Mouse (Mus musculus) forebrain, embryonic 11.5 days (tissue): ENCODE measurements at regions not wholly inside any gene's neighbourhood (a gene's known extent, or its start where the extent isn't known, plus 50 kb on each side); places are given as distances from the start of the nearest gene placed in this dataset.
A peak's percentile ranks its signal among the peaks of the same experiment; 100 is the strongest.

Experiments
- ATAC-seq: fragments of 200-750 bp; cut with Nextera tagmentation; replicated peaks from 2 replicates; pipeline ENCODE4 v1.8.0; 2017; ENCODE audit warnings: moderate TSS enrichment; ENCODE audit not compliant: low FRiP score
- DNase-seq: peaks from one replicate; pipeline ENCODE4 v3.0.0-alpha.2; 2017; ENCODE audit warnings: low spot score
- H3K27ac ChIP-seq: fragments of 300-500 bp; sonication (generic); 2 replicates; pipeline ENCODE4 v1.5.1; 2014; ENCODE audit warnings: low read depth, low read length
- H3K27me3 ChIP-seq: fragments of 300-500 bp; sonication (generic); 2 replicates; pipeline ENCODE4 v1.6.1; 2014; ENCODE audit warnings: mild to moderate bottlenecking, low read length, mixed read lengths; ENCODE audit not compliant: control insufficient read depth, insufficient read depth
- H3K36me3 ChIP-seq: fragments of 300-500 bp; sonication (generic); 2 replicates; pipeline ENCODE4 v1.6.1; 2014; ENCODE audit warnings: mild to moderate bottlenecking, low read length, moderate library complexity, mixed read lengths; ENCODE audit not compliant: control insufficient read depth, insufficient read depth
- H3K4me1 ChIP-seq: fragments of 300-500 bp; sonication (generic); replicated peaks from 2 replicates; pipeline ENCODE4 v1.6.1; 2014; ENCODE audit warnings: low read length, mixed read lengths; ENCODE audit not compliant: control insufficient read depth, insufficient read depth
- H3K4me2 ChIP-seq: fragments of 300-500 bp; sonication (generic); 2 replicates; pipeline ENCODE4 v1.6.1; 2014; ENCODE audit warnings: low read depth, mild to moderate bottlenecking, low read length, moderate library complexity, mixed read lengths; ENCODE audit not compliant: severe bottlenecking
- H3K4me3 ChIP-seq: fragments of 300-500 bp; sonication (generic); 2 replicates; pipeline ENCODE4 v1.5.1; 2014; ENCODE audit warnings: low read depth, low read length
- H3K9ac ChIP-seq: fragments of 300-500 bp; sonication (generic); 2 replicates; pipeline ENCODE4 v1.6.1; 2014; ENCODE audit warnings: low read length
- H3K9me3 ChIP-seq: fragments of 300-500 bp; sonication (generic); 2 replicates; pipeline ENCODE4 v1.6.1; 2016; ENCODE audit warnings: low read length, mixed read lengths; ENCODE audit not compliant: control insufficient read depth
- WGBS: fragments of 180-500 bp; shearing (Covaris S2); extraction: QIAGEN DNeasy Blood & Tissue Kit; methylation state at CpG from one replicate; pipeline ENCODE4 v1.1.7; 2014; 5-methylcytosine and 5-hydroxymethylcytosine counted together

GRCm38 (mm10) chr10:43718768-43719167 is 140.7 kb downstream of the Cd24a start:
- ATAC-seq (no peak), DNase-seq (no peak)
- H3K36me3 ChIP-seq, result no peaks in the 10 kb centered on the region
- no peaks in the 10 kb centered on the region for H3K9me3 ChIP-seq
- H3K27me3 ChIP-seq, result no peaks in the 10 kb centered on the region
- H3K27ac ChIP-seq, result no peak overlapping the region
- WGBS, result 59% methylated on average over 13 of the region's 13 CpGs
- peaks cover 3% of the 10 kb centered on the region; the same call in 1 of the 2 replicates for H3K4me1 ChIP-seq
- no peak overlapping the region for H3K4me2 ChIP-seq
- H3K9ac ChIP-seq, result no peak overlapping the region
- H3K4me3 ChIP-seq, result no peak overlapping the region

DNA sequence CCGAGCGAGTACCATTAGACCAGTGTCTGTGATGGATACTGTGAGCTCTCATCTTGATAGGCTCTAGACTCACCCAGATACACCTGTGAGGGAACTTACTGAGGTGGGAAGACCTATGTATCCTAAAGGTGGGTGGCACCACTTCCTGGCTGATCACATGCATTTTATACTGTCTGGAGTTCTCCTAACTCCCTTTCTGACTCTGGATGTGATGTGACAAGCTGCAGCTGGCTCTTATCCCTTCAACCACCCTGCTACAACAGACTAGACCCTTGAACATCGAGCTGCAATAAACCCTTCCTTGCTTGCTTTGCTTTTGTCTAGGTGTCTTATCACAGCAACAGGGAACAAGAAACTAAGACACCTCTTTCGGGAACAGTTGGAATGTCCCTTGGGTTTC is 143.3 kb downstream of the Cd24a start:
- Histone ChIP-seq H3K27ac (no peak overlapping the region), H3K4me1 (peaks cover 3% of the 10 kb centered on the region; the same call in 1 of the 2 replicates), H3K9me3 (no peaks in the 10 kb centered on the region), H3K27me3 (no peaks in the 10 kb centered on the region), H3K36me3 (no peaks in the 10 kb centered on the region), H3K4me3 (no peak overlapping the region), H3K9ac (no peak overlapping the region), H3K4me2 (no peak overlapping the region)
- ATAC-seq (no peak), DNase-seq (no peak)
- 90% methylated on average over 4 of the region's 4 CpGs for WGBS

- WGBS, result 0% methylated on average over 3 of the region's 3 CpGs
- H3K27ac ChIP-seq, result no peak overlapping the region
- no peak overlapping the region for H3K9ac ChIP-seq
- no peaks in the 10 kb centered on the region for H3K27me3 ChIP-seq
- DNase-seq, result no peak
- ATAC-seq, result no peak
- peaks cover 3% of the 10 kb centered on the region; the same call in 1 of the 2 replicates for H3K4me1 ChIP-seq
- H3K4me2 ChIP-seq, result peak overlapping the region; percentile 51; the same call in 1 of the 2 replicates
- no peaks in the 10 kb centered on the region for H3K9me3 ChIP-seq
- H3K36me3 ChIP-seq, result no peaks in the 10 kb centered on the region
- no peak overlapping the region for H3K4me3 ChIP-seq
Measured at GRCm38 (mm10) chr10:43722164-43722563, 144.1 kb downstream of the Cd24a start.

GRCm38 (mm10) chr10:43722711-43723614 is 144.9 kb downstream of the Cd24a start:
- Histone ChIP-seq H3K36me3 (no peaks in the 10 kb centered on the region), H3K27me3 (no peaks in the 10 kb centered on the region), H3K4me1 (peaks cover 3% of the 10 kb centered on the region; the same call in 1 of the 2 replicates), H3K9ac (peak overlapping the region; percentile 24), H3K27ac (no peak overlapping the region), H3K9me3 (no peaks in the 10 kb centered on the region), H3K4me3 (peak overlapping the region; percentile 18), H3K4me2 (peak overlapping the region; percentile 51)
- ATAC-seq (peak; percentile 58), DNase-seq (peak; percentile 65)
- WGBS, result 3% methylated on average over 23 of the region's 23 CpGs

DNA sequence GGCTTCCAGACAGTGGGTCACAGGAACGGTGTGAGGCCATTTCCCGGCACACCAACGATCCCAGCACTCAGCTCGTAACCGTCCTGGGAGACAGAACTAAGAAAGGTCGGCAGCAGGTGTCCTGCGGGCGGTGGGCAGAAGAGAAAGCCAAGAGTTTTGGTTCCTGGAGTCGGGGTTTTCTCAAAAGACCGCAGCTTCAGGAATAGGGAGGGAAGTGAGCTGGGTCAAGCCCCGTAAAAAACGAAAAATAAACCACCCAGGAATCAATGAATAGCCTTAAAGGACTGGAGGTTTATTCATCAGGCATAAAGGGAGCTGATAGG is 145.5 kb downstream of the Cd24a start:
- peak; percentile 57; the same call in 1 of the 2 replicates for ATAC-seq
- peak overlapping the region; percentile 24 for H3K9ac ChIP-seq
- WGBS, result under 1% methylated on average over 12 of the region's 12 CpGs
- H3K27me3 ChIP-seq, result no peaks in the 10 kb centered on the region
- H3K9me3 ChIP-seq, result no peaks in the 10 kb centered on the region
- H3K4me1 ChIP-seq, result peaks cover 3% of the 10 kb centered on the region; the same call in 1 of the 2 replicates
- H3K36me3 ChIP-seq, result no peaks in the 10 kb centered on the region
- peak overlapping the region; percentile 18 for H3K4me3 ChIP-seq
- H3K27ac ChIP-seq, result no peak overlapping the region
- DNase-seq, result no peak
- H3K4me2 ChIP-seq, result peak overlapping the region; percentile 51

DNA sequence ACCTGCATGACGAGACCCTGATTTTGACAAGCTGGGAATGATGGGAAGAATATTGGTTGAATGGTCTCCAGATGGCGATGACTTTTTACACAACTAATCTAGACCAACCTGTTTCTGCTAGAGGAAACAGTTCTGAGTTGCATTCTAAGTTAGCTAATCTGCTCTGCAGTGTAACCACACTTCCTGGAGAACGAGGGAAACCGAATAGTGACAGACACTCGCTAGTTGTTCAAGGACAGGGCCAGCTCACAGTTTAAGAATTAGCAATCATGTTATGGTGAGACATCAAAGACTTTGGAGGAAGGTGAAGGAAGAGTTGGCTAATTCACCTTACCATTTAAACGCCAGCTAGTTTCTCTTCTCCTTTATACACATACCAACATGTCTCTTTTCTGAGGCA is 149.7 kb downstream of the Cd24a start:
- ATAC-seq, result no peak
- Histone ChIP-seq H3K9me3 (no peaks in the 10 kb centered on the region), H3K36me3 (no peaks in the 10 kb centered on the region), H3K4me2 (no peak overlapping the region), H3K4me3 (no peak overlapping the region), H3K27ac (no peak overlapping the region), H3K9ac (no peak overlapping the region), H3K4me1 (peaks cover 1% of the 10 kb centered on the region; the same call in 1 of the 2 replicates), H3K27me3 (no peaks in the 10 kb centered on the region)
- WGBS, result 84% methylated on average over 6 of the region's 6 CpGs
- DNase-seq, result no peak

DNA sequence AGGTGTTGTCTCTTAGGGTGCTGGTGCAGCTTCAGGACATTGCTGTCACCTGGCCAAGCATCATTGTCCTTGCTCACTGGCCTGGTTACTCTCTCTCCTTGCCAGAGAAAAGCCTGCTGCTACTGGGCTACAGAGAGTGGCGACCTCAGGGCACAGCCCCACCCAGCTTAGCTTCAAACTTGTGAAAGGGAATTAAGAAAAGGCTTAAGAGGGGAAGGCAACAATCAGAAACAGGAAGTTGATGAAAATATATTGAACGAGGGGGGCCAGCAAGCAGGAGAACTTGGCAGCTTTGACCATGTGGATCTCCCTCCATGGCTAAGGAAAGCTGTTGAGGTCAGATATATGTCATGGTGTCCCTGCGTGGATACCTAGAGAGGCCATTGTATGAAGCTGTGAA is 151.1 kb downstream of the Cd24a start:
- Histone ChIP-seq H3K9ac (no peak overlapping the region), H3K27ac (no peak overlapping the region), H3K4me1 (no peaks in the 10 kb centered on the region), H3K27me3 (no peaks in the 10 kb centered on the region), H3K9me3 (no peaks in the 10 kb centered on the region), H3K4me2 (no peak overlapping the region), H3K36me3 (no peaks in the 10 kb centered on the region), H3K4me3 (no peak overlapping the region)
- ATAC-seq (no peak), DNase-seq (no peak)
- WGBS, result 44% methylated on average over 3 of the region's 3 CpGs

DNA sequence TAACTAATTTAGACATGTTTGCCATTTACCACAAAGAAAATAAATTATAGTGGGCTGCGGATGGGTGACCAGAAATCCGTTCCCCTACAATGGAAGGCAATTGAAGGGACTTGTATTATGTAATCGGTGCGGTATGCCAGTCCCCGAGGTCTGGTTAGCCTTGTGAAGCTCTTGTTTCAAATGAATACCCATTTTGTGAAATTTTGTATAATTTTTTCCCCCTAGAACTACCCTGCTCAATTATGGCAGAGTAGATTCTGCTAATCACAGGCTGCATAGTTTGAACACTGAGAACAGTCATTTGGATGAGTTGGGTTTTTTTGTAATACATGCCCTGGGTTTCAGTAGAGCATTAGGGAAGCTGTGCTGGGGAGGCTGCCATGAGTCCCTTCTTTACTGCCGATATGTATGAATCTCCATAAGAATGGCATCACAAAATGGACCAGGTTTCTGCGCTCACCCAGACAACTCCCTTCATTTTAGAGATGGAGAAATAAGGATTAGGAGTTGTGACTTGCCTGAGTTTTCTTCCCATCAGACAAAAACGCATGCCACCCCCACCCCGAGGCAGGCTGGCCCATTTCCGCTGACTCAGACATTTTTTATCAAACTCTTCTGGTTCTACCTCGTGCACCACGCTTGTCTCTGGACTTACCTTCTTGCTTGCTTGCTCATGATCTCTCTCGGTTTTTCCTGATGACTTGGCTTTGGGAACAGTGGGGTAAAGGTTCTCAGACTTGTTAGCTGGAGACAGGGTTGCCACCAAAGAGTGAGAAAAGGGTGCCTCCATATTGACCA is 155.7 kb downstream of the Cd24a start:
- ATAC-seq, result no peak

More for the DNA sequence above, 155.7 kb downstream of the Cd24a start:
- H3K4me2 ChIP-seq, result no peak overlapping the region
- 84% methylated on average over 13 of the region's 13 CpGs for WGBS
- no peaks in the 10 kb centered on the region for H3K27me3 ChIP-seq
- H3K9me3 ChIP-seq, result no peaks in the 10 kb centered on the region
- no peaks in the 10 kb centered on the region for H3K4me1 ChIP-seq
- H3K36me3 ChIP-seq, result no peaks in the 10 kb centered on the region
- no peak overlapping the region for H3K27ac ChIP-seq
- H3K9ac ChIP-seq, result no peak overlapping the region
- no peak overlapping the region for H3K4me3 ChIP-seq
- no peak for DNase-seq
